Mouse (Mus musculus): Measurements from ENCODE around the gene H2-T3. TPM values are rescaled to one million over a fixed set of nuclear protein-coding genes. Genes with fewer than 3 reads are reported as not detected.
"Not testable (repeated sequence)": the region's sequence is repeated elsewhere in the genome, so short reads cannot be mapped to it uniquely, and the experiment has no call there.

H2-T3 gene
- not detected for total RNA-seq (2021)

GRCm38 (mm10) chr17:36190169-36190507 lies at the start of gene H2-T3:
TSS of gene H2-T3 (minus strand) at chr17:36190287.
- DNase-seq (ENCODE audit: low spot score): no peak
- intact Hi-C loops (cut with DNase I): loop anchor here (10.0 kb wide), 1 partner anchor 125 kb away; no protein-coding TSS in a partner anchor

GRCm38 (mm10) chr17:36237321-36237921 lies 47.3 kb upstream of the H2-T3 start:
- intact Hi-C loops (cut with DNase I): no loop called here
- DNase-seq (ENCODE audit: low spot score): no peak

GRCm38 (mm10) chr17:36235300-36235699 lies 45.2 kb upstream of the H2-T3 start:
- intact Hi-C loops (cut with DNase I); DNase-seq (ENCODE audit: low spot score): not testable (repeated sequence)

GRCm38 (mm10) chr17:36233572-36233971 lies 43.5 kb upstream of the H2-T3 start:
- no peak for DNase-seq (ENCODE audit: low spot score)
- intact Hi-C loops (cut with DNase I): no loop called here

- DNase-seq (ENCODE audit: low spot score): peak; percentile 13
- intact Hi-C loops (cut with DNase I): no loop called here
These were observed 41.2 kb upstream of the H2-T3 start for GRCm38 (mm10) chr17:36231318-36231717.

GRCm38 (mm10) chr17:36229046-36229445 lies 39.0 kb upstream of the H2-T3 start:
- DNase-seq (ENCODE audit: low spot score): no peak

GRCm38 (mm10) chr17:36226921-36227320 lies 36.8 kb upstream of the H2-T3 start:
- DNase-seq (ENCODE audit: low spot score): no peak
- intact Hi-C loops (cut with DNase I): no loop called here

More at GRCm38 (mm10) chr17:36229046-36229445, 39.0 kb upstream of the H2-T3 start:
- intact Hi-C loops (cut with DNase I): no loop called here

- intact Hi-C loops (cut with DNase I): no loop called here
- no peak for DNase-seq (ENCODE audit: low spot score)
These were observed 35.2 kb upstream of the H2-T3 start for GRCm38 (mm10) chr17:36225231-36225824.

- intact Hi-C loops (cut with DNase I): no loop called here
- no peak for DNase-seq (ENCODE audit: low spot score)
These were observed 34.4 kb upstream of the H2-T3 start for GRCm38 (mm10) chr17:36224451-36224850.

GRCm38 (mm10) chr17:36218594-36219155 lies 28.6 kb upstream of the H2-T3 start:
- intact Hi-C loops (cut with DNase I): no loop called here
- no peak for DNase-seq (ENCODE audit: low spot score)

- intact Hi-C loops (cut with DNase I): no loop called here
- DNase-seq (ENCODE audit: low spot score): no peak
These were observed 25.5 kb upstream of the H2-T3 start for GRCm38 (mm10) chr17:36215586-36215985.

- intact Hi-C loops (cut with DNase I): no loop called here
- no peak for DNase-seq (ENCODE audit: low spot score)
These were observed 16.8 kb upstream of the H2-T3 start for GRCm38 (mm10) chr17:36206846-36207245.

GRCm38 (mm10) chr17:36205862-36206261 lies 15.8 kb upstream of the H2-T3 start:
- intact Hi-C loops (cut with DNase I): no loop called here
- DNase-seq (ENCODE audit: low spot score): no peak

GRCm38 (mm10) chr17:36205456-36205855 lies 15.4 kb upstream of the H2-T3 start:
- no peak for DNase-seq (ENCODE audit: low spot score)
- intact Hi-C loops (cut with DNase I): no loop called here

GRCm38 (mm10) chr17:36201851-36202250 lies 11.8 kb upstream of the H2-T3 start:
- intact Hi-C loops (cut with DNase I): no loop called here

GRCm38 (mm10) chr17:36198317-36198716 lies 8.2 kb upstream of the H2-T3 start:
- intact Hi-C loops (cut with DNase I): loop anchor here (10.0 kb wide), 1 partner anchor 134 kb away; no protein-coding TSS in a partner anchor
- no peak for DNase-seq (ENCODE audit: low spot score)

More at GRCm38 (mm10) chr17:36201851-36202250, 11.8 kb upstream of the H2-T3 start:
- no peak for DNase-seq (ENCODE audit: low spot score)

GRCm38 (mm10) chr17:36194471-36194870 lies 4.4 kb upstream of the H2-T3 start:
- DNase-seq (ENCODE audit: low spot score): no peak
- intact Hi-C loops (cut with DNase I): loop anchor here (10.0 kb wide), 1 partner anchor 130 kb away; no protein-coding TSS in a partner anchor

GRCm38 (mm10) chr17:36193546-36194141 lies 3.6 kb upstream of the H2-T3 start:
- intact Hi-C loops (cut with DNase I): loop anchor here (10.0 kb wide), 1 partner anchor 129 kb away; no protein-coding TSS in a partner anchor

GRCm38 (mm10) chr17:36192371-36192770 lies 2.3 kb upstream of the H2-T3 start:
- intact Hi-C loops (cut with DNase I): loop anchor here (10.0 kb wide), 1 partner anchor 128 kb away; no protein-coding TSS in a partner anchor
- no peak for DNase-seq (ENCODE audit: low spot score)

More at GRCm38 (mm10) chr17:36193546-36194141, 3.6 kb upstream of the H2-T3 start:
- no peak for DNase-seq (ENCODE audit: low spot score)

GRCm38 (mm10) chr17:36189491-36190168 lies 457 bp downstream of the H2-T3 start:
- DNase-seq (ENCODE audit: low spot score): no peak
- intact Hi-C loops (cut with DNase I): loop anchor here (10.0 kb wide), 1 partner anchor 125 kb away; no protein-coding TSS in a partner anchor
